Mouse (Mus musculus) lung, adult 18-20 months (tissue): ENCODE results near the gene Socs1.

ENCODE experiments used
- DNase-seq, 2 experiments: peaks; one replicate each; pipeline ENCODE4 v3.0.0; 2022; ENCODE audit warnings: mixed read lengths in 2 of 2

The Socs1 gene

DNA sequence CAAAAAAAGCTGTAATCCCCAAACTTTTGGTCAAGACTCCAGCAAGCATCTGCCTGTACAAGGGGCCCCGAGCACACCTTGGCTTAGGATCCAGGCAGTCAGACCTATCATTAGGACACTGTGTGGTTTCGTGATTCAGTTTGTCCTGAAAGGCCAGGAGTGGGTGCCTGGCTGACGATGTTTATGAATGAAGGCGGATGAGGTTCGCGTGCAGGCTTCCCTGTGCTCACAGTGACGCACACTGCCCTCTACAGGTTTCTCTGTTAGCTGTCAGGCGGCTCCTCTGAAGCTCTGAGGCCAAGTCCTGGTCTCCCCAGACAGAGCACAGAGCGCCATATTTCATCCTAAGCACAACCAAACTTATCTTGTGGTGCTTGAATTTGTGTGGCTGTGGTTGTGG, 952 bp upstream of the Socs1 start:
- DNase-seq: peak; percentile 84 to 88

DNA sequence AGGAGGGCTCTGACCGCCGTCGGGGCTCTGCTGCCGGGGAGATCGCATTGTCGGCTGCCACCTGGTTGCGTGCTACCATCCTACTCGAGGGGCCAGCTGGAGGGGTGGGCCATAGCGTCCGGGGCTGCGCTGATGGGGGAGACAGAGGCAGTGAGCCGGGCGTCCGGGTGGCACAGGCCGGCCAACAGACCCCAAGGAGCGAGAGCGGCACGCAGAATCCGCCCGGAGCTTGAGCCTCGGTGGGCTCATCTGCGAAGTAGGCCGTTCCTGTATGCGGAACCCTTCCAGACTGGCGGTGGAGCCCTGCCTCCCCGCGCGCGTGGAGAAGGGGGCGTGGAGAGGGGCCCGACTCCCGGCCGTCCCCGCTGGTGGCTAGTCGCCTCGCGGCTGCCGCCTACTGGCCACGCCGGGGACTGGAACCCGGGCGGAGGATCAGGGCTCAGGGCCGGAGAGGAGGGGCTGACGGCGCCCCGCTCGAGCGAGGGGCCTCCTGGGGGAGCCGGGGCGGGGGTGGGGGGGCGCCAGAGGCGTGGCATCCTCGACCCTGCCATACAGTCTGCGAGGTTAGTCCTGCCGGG, 454 bp downstream of the Socs1 start:
- peak; percentile 85 to 91 for DNase-seq

GRCm38 (mm10) chr16:10783883-10784792, 1.2 kb downstream of the Socs1 start:
- no peak for DNase-seq

DNA sequence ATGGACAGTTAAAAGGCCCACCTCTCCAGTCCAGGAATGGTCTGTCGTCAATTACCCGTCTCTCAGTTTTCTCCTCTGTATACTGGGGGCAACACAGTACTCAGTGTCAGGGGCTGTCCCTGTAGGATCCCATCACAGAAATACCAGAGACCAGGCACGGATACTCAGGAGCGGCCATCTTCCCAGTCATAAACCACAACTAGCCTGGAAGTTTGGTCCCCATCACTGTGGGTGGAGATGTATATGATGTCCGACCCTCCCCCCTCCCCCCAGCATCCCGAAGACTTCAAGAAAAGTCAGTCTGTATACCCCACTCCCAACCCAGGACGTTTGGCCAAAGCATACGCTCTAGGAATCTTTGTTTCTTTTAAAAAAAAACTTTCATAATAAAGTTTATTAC, 1.9 kb downstream of the Socs1 start:
- DNase-seq: no peak

- no peak for DNase-seq
Observed at GRCm38 (mm10) chr16:10783152-10783434, 2.2 kb downstream of the Socs1 start.

DNA sequence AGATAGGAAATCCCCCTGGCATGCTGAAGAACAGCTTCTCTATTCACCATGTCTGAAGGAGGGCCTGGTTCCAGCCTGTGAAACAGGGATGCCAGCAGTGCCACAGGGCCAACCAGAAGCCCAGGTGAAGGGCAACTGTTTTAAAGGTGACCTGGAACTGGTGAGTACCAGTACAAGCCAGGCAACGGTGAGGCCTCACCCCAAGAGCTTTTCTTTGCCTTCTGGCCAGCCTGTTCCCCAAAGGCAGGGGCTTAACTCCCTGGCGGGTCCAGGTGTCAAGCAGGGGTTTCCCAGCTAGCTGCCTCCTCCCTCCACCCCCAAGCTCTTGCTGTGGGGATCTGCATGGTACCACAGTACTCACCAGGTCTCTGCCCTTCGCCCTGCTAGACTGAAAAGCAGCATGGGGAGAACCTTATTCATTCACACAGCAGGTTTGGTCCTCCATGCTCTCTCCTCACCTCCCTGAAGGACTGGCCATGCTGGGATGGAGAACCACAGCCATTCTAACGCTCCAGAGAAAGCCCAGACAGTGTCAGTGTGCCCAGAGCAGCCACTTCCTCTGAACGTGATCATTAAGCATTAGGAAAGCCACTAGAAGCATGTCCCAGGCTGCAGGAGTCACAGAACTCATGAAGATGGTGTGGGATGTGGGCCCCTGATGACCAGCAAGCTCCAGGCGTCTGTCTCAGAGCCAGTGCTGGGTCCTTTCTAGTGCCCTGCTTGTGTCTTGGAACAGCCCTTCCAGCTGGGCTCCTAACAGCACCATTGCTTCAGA, 2.8 kb downstream of the Socs1 start:
- no peak for DNase-seq

DNA sequence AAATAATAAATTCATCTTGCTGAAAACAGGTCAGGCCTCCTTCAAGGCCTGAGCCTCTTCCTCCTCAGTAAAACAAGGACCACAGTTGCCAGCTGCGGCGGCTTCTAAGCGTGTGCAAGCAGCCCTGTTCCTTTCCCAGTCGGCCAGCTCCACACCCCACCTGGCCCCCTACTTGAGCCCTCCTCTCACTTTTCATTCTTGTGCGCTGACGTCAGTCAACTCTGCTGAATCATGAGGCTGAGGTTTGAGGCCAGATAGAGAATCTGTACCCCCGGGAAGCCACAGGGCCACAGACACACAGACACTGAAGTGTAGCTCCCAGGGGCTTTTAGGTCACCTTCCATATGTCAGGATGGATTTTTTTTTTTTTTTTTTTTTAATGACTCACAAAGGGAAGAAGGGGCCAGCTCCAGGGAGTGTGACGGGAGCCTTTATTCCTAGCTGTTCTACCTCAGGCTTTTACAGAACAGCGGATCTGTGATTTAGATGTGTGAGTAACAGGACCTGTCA, 3.4 kb downstream of the Socs1 start:
- DNase-seq: no peak

GRCm38 (mm10) chr16:10780631-10781120, 4.7 kb downstream of the Socs1 start:
- DNase-seq: no peak

DNA sequence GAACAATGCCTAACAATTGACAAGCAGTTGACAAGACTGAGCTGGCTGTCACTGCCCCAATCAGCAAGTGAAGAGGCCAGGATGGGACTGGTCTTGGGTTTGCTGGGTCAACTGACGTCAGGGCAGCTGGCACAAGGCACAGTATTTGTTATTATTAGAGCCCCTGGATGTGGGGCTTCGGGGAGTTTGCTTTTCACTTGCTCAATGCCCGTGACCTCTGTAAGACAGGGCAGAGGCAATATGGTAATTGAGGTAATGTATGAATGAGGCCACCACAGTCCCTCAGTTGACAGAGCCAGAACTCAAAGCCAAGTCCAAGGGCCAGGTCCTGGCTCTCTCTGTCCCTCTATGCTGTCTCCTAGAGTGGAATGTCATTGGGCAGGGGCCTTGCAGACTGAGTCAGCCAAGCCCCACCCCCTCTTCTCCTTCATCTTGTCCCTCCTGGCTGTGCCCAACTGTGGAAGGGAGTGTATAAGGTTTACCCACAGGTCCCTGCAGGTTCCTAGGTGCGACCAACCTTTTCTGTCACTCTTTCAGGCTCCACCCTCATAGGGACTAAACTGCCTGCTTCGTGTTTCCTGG, 7.7 kb downstream of the Socs1 start:
- no peak for DNase-seq

- no peak for DNase-seq
Observed at GRCm38 (mm10) chr16:10776322-10776721, 9.0 kb downstream of the Socs1 start.

GRCm38 (mm10) chr16:10774726-10775125, 10.6 kb downstream of the Socs1 start:
- DNase-seq: no peak

DNA sequence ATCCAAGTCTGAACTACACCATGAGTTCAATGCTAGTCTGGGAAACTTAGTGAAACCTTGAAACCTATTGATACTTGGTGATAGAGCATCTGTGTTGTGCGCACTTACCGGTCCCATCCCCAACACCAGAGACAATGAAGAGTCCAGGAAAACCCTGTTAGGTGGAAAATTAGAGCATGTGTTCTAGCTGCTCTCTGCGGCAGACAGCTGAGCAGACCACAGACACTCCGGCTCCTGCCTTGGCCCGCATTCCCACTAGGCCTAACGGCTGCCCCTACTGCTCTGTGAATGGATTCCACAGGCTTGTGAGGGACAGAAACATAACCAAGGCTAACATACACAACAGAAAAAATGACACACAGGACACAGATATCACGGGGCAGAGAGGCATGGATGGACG, 11.8 kb downstream of the Socs1 start:
- DNase-seq: no peak

DNA sequence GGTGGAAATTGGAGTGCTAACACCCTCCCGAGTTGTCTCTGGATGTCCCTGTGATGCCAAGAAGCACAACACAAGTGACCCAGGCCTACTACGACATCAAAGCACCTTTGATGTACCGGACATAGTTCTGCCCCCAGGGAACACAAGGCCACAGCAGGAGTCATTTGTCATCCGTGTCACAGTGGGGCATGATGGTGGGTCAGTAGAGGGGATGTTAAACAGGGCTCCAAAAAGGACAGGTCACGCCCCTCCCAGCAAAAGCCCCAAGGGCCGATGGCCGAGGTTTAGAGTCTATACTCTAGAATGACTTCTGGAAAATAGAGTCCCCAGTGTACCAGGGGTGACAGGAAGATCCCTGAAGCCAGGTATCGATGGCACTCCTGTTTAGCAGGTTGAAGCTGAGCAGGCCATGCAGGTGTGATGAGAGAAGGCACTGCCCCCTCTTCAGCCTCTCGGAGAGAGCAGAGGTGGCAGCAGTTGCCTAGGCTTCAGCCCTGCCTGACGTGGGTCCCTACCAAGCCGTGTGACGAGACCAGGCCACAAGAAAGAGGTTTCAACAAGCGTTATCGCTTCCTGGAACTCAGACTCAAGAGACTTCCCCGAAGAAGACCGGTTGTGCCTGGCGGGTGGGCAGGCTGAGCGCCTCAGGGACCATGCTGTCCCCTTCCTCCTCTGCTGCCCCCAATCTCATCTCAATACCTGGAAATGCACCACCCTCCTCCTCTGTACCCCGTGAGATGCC, 13.4 kb downstream of the Socs1 start:
- no peak for DNase-seq

- no peak for DNase-seq
Observed at GRCm38 (mm10) chr16:10770531-10771325, 14.6 kb downstream of the Socs1 start.

GRCm38 (mm10) chr16:10769661-10770060, 15.7 kb downstream of the Socs1 start:
- DNase-seq: no peak

GRCm38 (mm10) chr16:10768821-10769220, 16.5 kb downstream of the Socs1 start:
- DNase-seq: peak; percentile 57 to 58

DNA sequence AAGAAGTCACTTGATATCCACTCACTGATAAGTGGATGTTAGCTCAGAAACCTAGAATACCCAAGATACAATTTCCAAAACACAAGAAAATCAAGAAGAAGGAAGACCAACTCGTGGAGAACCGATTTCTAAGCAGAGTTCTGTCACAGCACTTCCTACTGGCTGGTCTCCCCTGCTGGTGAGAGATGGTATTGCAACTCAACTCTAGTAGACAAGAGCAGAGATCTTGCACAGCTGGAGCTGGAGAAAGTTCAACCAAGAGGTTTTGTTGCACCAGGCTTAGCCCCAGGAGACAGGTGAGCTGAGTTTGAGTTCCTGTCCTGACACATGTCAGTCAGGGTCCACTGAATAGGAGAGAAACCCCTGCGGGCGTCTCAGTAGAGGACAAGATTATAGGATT, 18.2 kb downstream of the Socs1 start:
- DNase-seq: peak; percentile 55 to 74

GRCm38 (mm10) chr16:10764323-10764722, 21.0 kb downstream of the Socs1 start:
- peak in 1 of 2 experiments; percentile 42 for DNase-seq

DNA sequence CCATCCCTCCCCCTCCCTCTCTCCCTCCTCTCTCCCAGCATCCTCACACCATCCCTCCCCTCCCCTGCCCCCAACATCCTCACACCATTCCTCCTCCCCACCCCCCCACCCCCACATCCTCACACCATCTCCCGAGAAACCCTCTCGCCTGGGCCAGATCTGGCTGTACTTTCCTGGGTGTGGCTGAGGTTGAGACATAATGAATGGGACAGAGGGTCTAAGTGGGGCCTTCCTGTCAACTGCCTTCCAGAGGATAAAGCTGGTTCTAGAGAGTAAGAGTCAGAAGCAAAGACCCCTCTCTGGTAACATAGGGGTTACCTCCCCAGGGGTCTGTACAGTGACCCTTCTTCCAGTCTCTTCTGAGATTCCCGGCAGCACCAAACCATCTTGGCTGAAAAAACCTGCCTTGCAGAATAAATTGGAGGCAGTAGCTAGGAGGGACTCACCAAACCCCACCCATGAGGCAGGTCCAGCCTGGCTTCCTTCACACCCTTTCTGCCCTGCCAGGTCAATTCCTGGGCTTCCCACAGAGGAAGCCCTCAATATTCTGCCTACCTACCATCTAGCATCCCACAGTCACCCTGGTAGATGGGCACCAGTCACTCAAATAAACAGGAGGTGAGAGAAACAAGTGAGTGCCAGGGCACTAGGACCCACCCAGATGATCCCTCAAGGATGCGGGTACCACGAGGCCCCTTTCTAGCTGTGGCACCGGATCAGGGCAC, 21.6 kb downstream of the Socs1 start:
- DNase-seq: no peak

DNA sequence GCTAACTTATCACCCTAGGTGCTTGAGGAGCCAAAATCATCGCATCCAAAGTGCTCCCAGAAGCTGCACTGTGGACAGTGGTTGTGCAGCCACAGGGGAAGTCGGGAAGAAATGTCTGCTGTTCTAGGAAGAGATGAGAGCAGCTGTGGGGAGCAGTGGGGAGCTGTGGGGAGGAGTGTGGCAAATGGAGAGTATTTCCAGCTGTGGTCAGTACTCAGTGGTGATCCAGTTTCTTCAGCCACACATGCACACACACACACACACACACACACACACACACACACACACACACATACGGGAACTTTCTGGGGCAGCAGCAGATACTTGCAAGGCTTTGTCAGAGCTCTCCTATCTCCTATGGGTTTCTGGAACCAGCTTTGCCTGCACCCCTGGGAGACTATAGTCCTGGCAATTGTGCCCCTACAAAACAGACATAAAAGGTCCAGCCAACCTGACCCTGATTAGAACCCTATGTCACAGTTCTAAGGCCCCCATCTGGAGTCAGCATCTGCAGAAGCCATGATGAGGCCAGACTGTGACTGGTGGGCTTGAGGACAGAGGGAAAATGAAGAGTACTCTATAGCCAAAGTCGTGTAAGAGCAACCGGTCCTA, 22.7 kb downstream of the Socs1 start:
- no peak for DNase-seq
